Mouse (Mus musculus): ENCODE measurements around the gene Gpr62. TPM values are rescaled to one million over a fixed set of nuclear protein-coding genes. Genes with fewer than 3 reads are reported as not detected.

Gene Gpr62
- polyA plus RNA-seq, 1 experiment: 0.19 TPM

DNA sequence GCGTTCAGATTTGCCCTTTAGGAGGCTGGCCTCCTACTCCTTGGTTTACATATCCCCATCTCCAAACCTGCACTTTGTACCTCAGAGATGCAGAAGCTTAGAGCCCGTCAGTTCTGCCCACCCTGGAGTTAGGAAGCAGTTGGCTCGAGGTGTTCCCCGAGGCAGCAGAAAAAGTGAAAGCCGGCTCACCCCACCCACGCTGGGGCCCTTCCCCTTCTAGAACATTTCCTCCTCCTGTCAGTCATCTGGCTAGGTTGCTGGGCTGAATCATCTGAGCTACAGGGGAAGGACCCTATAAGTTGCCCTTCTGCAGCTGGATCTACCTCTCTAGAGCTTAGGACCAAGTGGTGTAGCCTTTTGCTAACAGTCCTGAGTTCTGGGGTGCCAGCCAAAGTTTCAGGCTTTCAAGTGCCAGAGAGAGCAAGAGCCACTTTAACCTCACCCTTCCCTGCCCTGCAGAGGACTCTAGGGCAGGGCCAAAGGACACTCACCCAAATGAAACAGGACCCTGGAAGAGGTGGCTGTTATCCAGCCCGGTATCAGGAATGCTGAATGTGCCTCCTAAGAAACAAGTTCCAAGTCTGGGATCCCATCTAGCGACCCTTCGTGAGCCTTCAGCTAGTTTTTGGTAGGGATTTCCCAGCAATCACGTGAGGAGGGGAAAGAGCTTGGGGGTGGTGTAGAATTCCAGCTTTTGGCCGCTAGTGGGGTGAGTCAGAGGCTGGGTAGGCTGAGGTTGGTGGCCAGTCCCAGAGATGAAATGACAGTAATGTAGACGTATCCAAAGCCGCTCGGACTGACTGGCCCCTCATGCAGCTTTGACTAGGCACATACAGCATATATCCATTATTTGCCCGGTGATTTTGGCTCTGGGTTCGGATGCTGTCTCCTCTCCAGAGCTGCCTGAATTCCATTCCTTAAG is 10.5 kb upstream of the Gpr62 start:
- DNase-seq: peak; percentile 75
- peak overlapping the region; percentile 49 for H3K4me3 ChIP-seq (replicated peaks; ENCODE audit: extremely low read depth, low read depth, low read length)
- peaks cover 13% of the 10 kb centered on the region for H3K4me1 ChIP-seq (ENCODE audit: control insufficient read depth, insufficient read depth, low read length)
- WGBS: 6% methylated on average over 16 of the region's 16 CpGs
- TF ChIP-seq CTCF (IDR thresholded peaks at IDR 0.05; ENCODE audit: insufficient read depth, low read length) (no peak), POLR2A (IDR thresholded peaks at IDR 0.05; ENCODE audit: borderline replicate concordance, extremely low read depth, low read depth, low read length) (0 out of 2 replicates have a peak, but pooled peaks have one; percentile 34)

DNA sequence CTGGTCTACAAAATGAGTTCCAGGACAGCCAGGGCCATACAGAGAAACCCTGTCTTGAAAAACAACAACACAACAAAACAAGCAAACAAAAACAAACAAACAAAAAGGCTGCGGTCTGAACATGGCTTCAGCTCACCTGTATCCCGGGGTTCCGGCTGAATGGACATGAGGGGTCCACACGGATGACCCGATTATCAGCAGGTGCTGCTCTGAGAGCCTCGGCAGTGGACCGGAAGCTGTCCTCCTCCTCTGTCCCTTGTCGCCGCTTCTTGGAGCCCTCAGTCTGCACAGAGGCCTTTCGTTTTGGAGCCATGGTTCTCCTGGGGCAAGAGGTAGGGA is 9.9 kb upstream of the Gpr62 start, which contains the start of gene Rrp9:
Rrp9 (plus strand) TSS at position 301 of the 339 bp plus-strand sequence.
- WGBS: 58% methylated on average over 10 of the region's 10 CpGs
- Histone ChIP-seq H3K4me1 (ENCODE audit: control insufficient read depth, insufficient read depth, low read length) (peaks cover 13% of the 10 kb centered on the region), H3K4me3 (replicated peaks; ENCODE audit: extremely low read depth, low read depth, low read length) (peak within 1 kb of the TSS; percentile 49)
- DNase-seq: no peak
- TF ChIP-seq CTCF (IDR thresholded peaks at IDR 0.05; ENCODE audit: insufficient read depth, low read length) (no peak), POLR2A (IDR thresholded peaks at IDR 0.05; ENCODE audit: borderline replicate concordance, extremely low read depth, low read depth, low read length) (no peak)

- Histone ChIP-seq H3K4me1 (ENCODE audit: control insufficient read depth, insufficient read depth, low read length) (peaks cover 13% of the 10 kb centered on the region), H3K4me3 (replicated peaks; ENCODE audit: extremely low read depth, low read depth, low read length) (peak overlapping the region; percentile 21)
- WGBS: 53% methylated on average over 7 of the region's 7 CpGs
- no peak for TF ChIP-seq CTCF (IDR thresholded peaks at IDR 0.05; ENCODE audit: insufficient read depth, low read length)
- TF ChIP-seq POLR2A (IDR thresholded peaks at IDR 0.05; ENCODE audit: borderline replicate concordance, extremely low read depth, low read depth, low read length): no peak
- DNase-seq: peak; percentile 28
Measured at GRCm38 (mm10) chr9:106475046-106475445, 9.3 kb upstream of the Gpr62 start.

DNA sequence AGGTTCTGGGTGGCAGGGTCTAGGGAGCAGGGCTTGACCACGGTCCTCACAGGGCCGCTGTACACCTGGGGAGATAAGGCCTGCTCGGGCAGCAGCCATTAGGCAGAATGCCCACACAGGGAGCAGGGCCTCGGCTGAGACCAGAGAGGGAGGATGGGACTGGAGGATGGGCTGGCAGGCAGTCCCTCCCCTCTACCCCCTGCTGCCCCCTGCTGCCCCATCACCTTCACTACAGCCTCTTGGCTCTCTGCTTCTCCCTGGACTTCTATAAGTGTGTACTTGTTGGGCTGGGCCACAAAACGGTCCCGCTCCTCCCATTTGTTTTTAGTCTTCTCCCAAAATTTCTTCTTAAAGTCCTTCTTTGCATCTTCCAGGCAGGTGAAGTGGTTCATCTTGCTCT is 8.7 kb upstream of the Gpr62 start:
- TF ChIP-seq POLR2A (IDR thresholded peaks at IDR 0.05; ENCODE audit: borderline replicate concordance, extremely low read depth, low read depth, low read length) (no peak), CTCF (IDR thresholded peaks at IDR 0.05; ENCODE audit: insufficient read depth, low read length) (peak; percentile 48)
- peak; percentile 62 for DNase-seq
- WGBS: 10% methylated on average over 6 of the region's 6 CpGs
- Histone ChIP-seq H3K4me3 (replicated peaks; ENCODE audit: extremely low read depth, low read depth, low read length) (no peak overlapping the region), H3K4me1 (ENCODE audit: control insufficient read depth, insufficient read depth, low read length) (peaks cover 13% of the 10 kb centered on the region)

DNA sequence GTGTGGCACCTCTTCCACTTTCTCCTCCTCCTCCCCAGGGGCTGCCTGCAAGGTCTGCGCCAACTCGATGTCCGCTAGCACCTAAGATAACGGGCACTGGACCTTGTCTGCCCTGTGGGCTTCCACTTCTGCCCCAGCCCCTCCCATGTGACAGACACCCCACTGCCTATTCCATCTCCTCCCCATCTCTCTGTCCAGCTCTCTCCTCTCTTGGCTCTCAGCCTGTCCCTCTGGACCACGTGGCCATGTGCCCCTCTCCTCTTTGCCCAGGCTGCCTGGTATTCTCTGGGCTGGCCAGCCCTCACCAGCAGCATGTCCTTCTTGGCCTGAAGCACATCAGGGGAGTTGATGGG is 8.0 kb upstream of the Gpr62 start:
- DNase-seq: no peak
- TF ChIP-seq CTCF (IDR thresholded peaks at IDR 0.05; ENCODE audit: insufficient read depth, low read length): no peak
- no peak for TF ChIP-seq POLR2A (IDR thresholded peaks at IDR 0.05; ENCODE audit: borderline replicate concordance, extremely low read depth, low read depth, low read length)
- 63% methylated on average over 5 of the region's 5 CpGs for WGBS
- Histone ChIP-seq H3K4me3 (replicated peaks; ENCODE audit: extremely low read depth, low read depth, low read length) (no peak overlapping the region), H3K4me1 (ENCODE audit: control insufficient read depth, insufficient read depth, low read length) (peaks cover 13% of the 10 kb centered on the region)

GRCm38 (mm10) chr9:106473081-106473752 is 7.5 kb upstream of the Gpr62 start:
- TF ChIP-seq POLR2A (IDR thresholded peaks at IDR 0.05; ENCODE audit: borderline replicate concordance, extremely low read depth, low read depth, low read length): no peak
- no peak for TF ChIP-seq CTCF (IDR thresholded peaks at IDR 0.05; ENCODE audit: insufficient read depth, low read length)
- H3K4me1 ChIP-seq (ENCODE audit: control insufficient read depth, insufficient read depth, low read length): peaks cover 13% of the 10 kb centered on the region
- WGBS: 81% methylated on average over 16 of the region's 16 CpGs
- H3K4me3 ChIP-seq (replicated peaks; ENCODE audit: extremely low read depth, low read depth, low read length): no peak overlapping the region
- DNase-seq: no peak

GRCm38 (mm10) chr9:106472321-106472720 is 6.6 kb upstream of the Gpr62 start:
- 65% methylated on average over 4 of the region's 4 CpGs for WGBS
- TF ChIP-seq CTCF (IDR thresholded peaks at IDR 0.05; ENCODE audit: insufficient read depth, low read length): no peak
- TF ChIP-seq POLR2A (IDR thresholded peaks at IDR 0.05; ENCODE audit: borderline replicate concordance, extremely low read depth, low read depth, low read length): no peak
- Histone ChIP-seq H3K4me3 (replicated peaks; ENCODE audit: extremely low read depth, low read depth, low read length) (no peak overlapping the region), H3K4me1 (ENCODE audit: control insufficient read depth, insufficient read depth, low read length) (peaks cover 8% of the 10 kb centered on the region; the same call in 1 of the 2 replicates)
- no peak for DNase-seq

DNA sequence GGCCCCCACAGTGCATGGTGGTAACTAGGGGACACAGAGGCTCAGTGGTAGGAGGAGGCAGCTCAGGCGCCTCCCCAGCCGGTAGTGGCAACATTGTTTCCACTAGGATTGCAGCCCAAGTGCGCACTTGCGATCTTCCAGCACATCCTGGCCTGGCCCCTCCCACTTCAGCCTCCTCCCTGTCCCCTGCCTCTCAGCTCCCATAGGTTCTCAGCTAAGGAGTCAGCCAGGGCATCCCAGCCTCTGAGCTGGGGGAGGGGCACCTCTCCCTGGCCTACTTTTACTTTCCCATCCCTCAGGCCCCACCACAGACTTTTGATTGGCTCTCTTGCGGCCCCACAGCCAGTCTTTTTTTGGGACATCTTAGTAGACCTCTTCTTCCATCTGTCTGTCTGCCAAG is 6.2 kb upstream of the Gpr62 start:
- Histone ChIP-seq H3K4me3 (replicated peaks; ENCODE audit: extremely low read depth, low read depth, low read length) (peak overlapping the region; percentile 15), H3K4me1 (ENCODE audit: control insufficient read depth, insufficient read depth, low read length) (peaks cover 8% of the 10 kb centered on the region; the same call in 1 of the 2 replicates)
- 30% methylated on average over 5 of the region's 5 CpGs for WGBS
- DNase-seq: no peak
- no peak for TF ChIP-seq CTCF (IDR thresholded peaks at IDR 0.05; ENCODE audit: insufficient read depth, low read length)
- TF ChIP-seq POLR2A (IDR thresholded peaks at IDR 0.05; ENCODE audit: borderline replicate concordance, extremely low read depth, low read depth, low read length): peak; percentile 60; the same call in 1 of the 2 replicates

- 75% methylated on average over 14 of the region's 14 CpGs for WGBS
- Histone ChIP-seq H3K4me1 (ENCODE audit: control insufficient read depth, insufficient read depth, low read length) (peaks cover 8% of the 10 kb centered on the region; the same call in 1 of the 2 replicates), H3K4me3 (replicated peaks; ENCODE audit: extremely low read depth, low read depth, low read length) (no peak overlapping the region)
- DNase-seq: no peak
- TF ChIP-seq POLR2A (IDR thresholded peaks at IDR 0.05; ENCODE audit: borderline replicate concordance, extremely low read depth, low read depth, low read length): no peak
- TF ChIP-seq CTCF (IDR thresholded peaks at IDR 0.05; ENCODE audit: insufficient read depth, low read length): no peak
Measured at GRCm38 (mm10) chr9:106470991-106471750, 5.4 kb upstream of the Gpr62 start.

Data from lung, adult 2 months (tissue).